Mouse (Mus musculus): Measurements from ENCODE around the gene Cfap99.

DNA sequence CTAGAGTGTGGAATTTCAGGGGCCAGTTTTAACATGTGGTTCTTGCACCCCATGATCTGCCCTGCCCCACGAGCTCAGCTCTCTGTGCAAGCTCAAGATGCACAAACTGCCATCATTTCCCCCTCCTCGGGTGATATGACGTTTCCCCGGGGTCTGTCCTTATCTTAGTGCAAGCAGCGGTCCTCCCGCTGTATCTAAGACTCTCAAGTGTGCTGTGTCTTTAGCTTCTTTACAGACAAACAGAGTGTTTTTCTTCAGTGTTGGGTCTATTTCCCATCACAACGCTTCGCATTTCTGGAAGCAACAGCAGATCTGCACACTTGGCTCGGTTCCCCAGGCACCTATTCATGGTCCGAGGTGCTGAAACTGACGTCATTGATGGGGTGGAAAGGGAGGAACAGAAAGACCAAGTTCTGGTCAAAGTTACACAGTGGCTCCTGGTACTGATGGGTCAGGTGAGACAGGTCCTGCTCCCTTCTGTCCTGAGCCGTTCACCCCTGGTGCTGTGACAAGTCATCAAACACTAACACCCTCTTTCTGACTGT, 18.4 kb upstream of the Cfap99 start:
- TF ChIP-seq POLR2A (IDR thresholded peaks at IDR 0.05; ENCODE audit: extremely low read depth, insufficient read depth, low read length) (no peak), CTCF (IDR thresholded peaks at IDR 0.05; ENCODE audit: low read depth, low read length) (no peak)
